Mouse (Mus musculus): Measurements from ENCODE around the gene Prr15l. TPM values are rescaled to one million over a fixed set of nuclear protein-coding genes. Genes with fewer than 3 reads are reported as not detected.

Prr15l gene
- total and polyA plus RNA-seq, 2 experiments from 2014 or later = 0.10 to 0.71 TPM

DNA sequence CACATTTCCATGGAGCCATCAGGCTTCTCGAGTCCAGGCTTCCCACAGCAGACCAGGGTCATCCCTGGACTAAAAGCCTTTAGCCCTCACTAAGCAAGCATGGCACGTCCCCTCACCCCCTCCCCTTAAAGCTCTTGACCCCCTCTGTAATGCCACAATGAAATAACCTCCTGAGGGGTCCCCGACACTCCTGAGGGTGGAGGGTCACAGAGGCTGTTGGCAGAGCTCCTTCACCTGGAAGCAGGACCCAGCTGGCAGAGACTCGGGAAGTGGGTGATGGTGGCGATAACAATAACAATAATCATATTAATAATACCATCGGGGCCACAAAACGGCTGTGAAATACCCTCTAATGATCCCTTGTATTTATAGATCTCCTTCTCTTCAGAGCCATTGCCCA is 55.0 kb downstream of the Prr15l start, which contains the start of gene Sp2:
Gene Sp2 (minus strand): TSS at position 101 of the 400 bp plus-strand sequence.
- no peak for TF ChIP-seq CTCF (IDR thresholded peaks at IDR 0.05; ENCODE audit: low read depth)
- Histone ChIP-seq H3K9me3 (ENCODE audit: low read length) (no peaks in the 10 kb centered on the region), H3K4me3 (ENCODE audit: low read length) (no peak within 1 kb of the TSS), H3K27me3 (ENCODE audit: insufficient read depth, low read length) (0 out of 2 replicates have a peak, but pooled peaks cover 5% of the 10 kb centered on the region), H3K9ac (replicated peaks; ENCODE audit: low read length) (no peak within 1 kb of the TSS), H3K4me2 (ENCODE audit: low read depth, low read length) (no peak within 1 kb of the TSS), H3K4me1 (ENCODE audit: insufficient read depth, low read length) (peaks cover 3% of the 10 kb centered on the region; the same call in 1 of the 2 replicates), H3K36me3 (ENCODE audit: insufficient read depth, low read length) (no peaks in the 10 kb centered on the region), H3K27ac (no peak within 1 kb of the TSS)
- DNase-seq (ENCODE audit: low spot score) = no peak
- no peak for ATAC-seq
- WGBS = 73% methylated on average over 7 of the region's 7 CpGs

GRCm38 (mm10) chr11:96984903-96985302 is 57.0 kb downstream of the Prr15l start:
- H3K4me1 ChIP-seq (ENCODE audit: insufficient read depth, low read length) = peaks cover 5% of the 10 kb centered on the region; the same call in 1 of the 2 replicates
- H3K36me3 ChIP-seq (ENCODE audit: insufficient read depth, low read length) = no peaks in the 10 kb centered on the region
- DNase-seq (ENCODE audit: low spot score) = no peak
- H3K27ac ChIP-seq = no peak overlapping the region
- no peaks in the 10 kb centered on the region for H3K9me3 ChIP-seq (ENCODE audit: low read length)
- WGBS = 31% methylated on average over 4 of the region's 4 CpGs
- ATAC-seq = no peak
- H3K4me3 ChIP-seq (ENCODE audit: low read length) = no peak overlapping the region
- TF ChIP-seq CTCF (IDR thresholded peaks at IDR 0.05; ENCODE audit: low read depth) = no peak
- H3K9ac ChIP-seq (replicated peaks; ENCODE audit: low read length) = no peak overlapping the region
- 0 out of 2 replicates have a peak, but pooled peaks cover 5% of the 10 kb centered on the region for H3K27me3 ChIP-seq (ENCODE audit: insufficient read depth, low read length)
- H3K4me2 ChIP-seq (ENCODE audit: low read depth, low read length) = no peak overlapping the region

DNA sequence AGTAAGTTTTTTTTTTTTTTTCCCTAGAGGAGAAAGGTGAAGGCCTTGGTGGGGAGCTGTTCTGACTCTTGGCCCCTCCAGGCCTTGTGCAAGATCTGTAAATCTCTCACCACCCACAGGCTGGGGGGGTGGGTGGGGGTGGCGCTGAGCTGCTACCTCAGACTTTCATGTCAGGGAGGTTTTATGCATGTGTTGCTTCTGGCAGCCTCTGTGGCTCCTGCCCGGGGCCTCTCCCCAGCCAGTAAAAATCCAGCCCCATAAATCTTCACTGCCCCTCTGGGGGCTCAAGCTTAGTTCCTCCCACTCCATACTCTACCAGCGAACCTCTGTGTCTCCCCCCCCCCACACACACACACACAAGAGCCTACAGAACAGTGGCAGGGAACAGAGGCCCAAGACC is 58.6 kb downstream of the Prr15l start:
- Histone ChIP-seq H3K4me1 (ENCODE audit: insufficient read depth, low read length) (peaks cover 5% of the 10 kb centered on the region; the same call in 1 of the 2 replicates), H3K9ac (replicated peaks; ENCODE audit: low read length) (no peak overlapping the region), H3K9me3 (ENCODE audit: low read length) (no peaks in the 10 kb centered on the region), H3K4me3 (ENCODE audit: low read length) (no peak overlapping the region), H3K4me2 (ENCODE audit: low read depth, low read length) (no peak overlapping the region), H3K36me3 (ENCODE audit: insufficient read depth, low read length) (no peaks in the 10 kb centered on the region), H3K27ac (no peak overlapping the region), H3K27me3 (ENCODE audit: insufficient read depth, low read length) (0 out of 2 replicates have a peak, but pooled peaks cover 5% of the 10 kb centered on the region)
- TF ChIP-seq CTCF (IDR thresholded peaks at IDR 0.05; ENCODE audit: low read depth) = no peak
- ATAC-seq (no peak), DNase-seq (ENCODE audit: low spot score) (no peak)
- WGBS = 56% methylated on average over 3 of the region's 3 CpGs

Other genes with a start within 250 kb of the Prr15l start
- 66.0 and 71.4 TPM in 2 replicates for gene Snx11, start 150.5 kb upstream of the Prr15l start, total RNA-seq (2014; rRNA removed)
- 36.5 and 40.9 TPM in 2 replicates for gene Snx11, start 150.5 kb upstream of the Prr15l start, polyA plus RNA-seq (2015; fragmentation: Nextera tagmentation; extraction: Ambion mirVana)
- 23.1 and 27.9 TPM in 2 replicates for gene Cbx1, start 139.0 kb upstream of the Prr15l start, total RNA-seq (2014; rRNA removed)
- gene Cbx1, start 139.0 kb upstream of the Prr15l start, polyA plus RNA-seq (2015; fragmentation: Nextera tagmentation; extraction: Ambion mirVana) = 57.2 and 63.0 TPM in 2 replicates
- 91.4 and 92.8 TPM in 2 replicates for gene Nfe2l1, start 98.1 kb upstream of the Prr15l start, total RNA-seq (2014; rRNA removed)
- 67.2 and 69.0 TPM in 2 replicates for gene Nfe2l1, start 98.1 kb upstream of the Prr15l start, polyA plus RNA-seq (2015; fragmentation: Nextera tagmentation; extraction: Ambion mirVana)
- 6.3 and 12.6 TPM in 2 replicates for gene Copz2, start 78.2 kb upstream of the Prr15l start, total RNA-seq (2014; rRNA removed)
- 26.4 and 28.1 TPM in 2 replicates for gene Copz2, start 78.2 kb upstream of the Prr15l start, polyA plus RNA-seq (2015; fragmentation: Nextera tagmentation; extraction: Ambion mirVana)
- 44.9 and 56.5 TPM in 2 replicates for gene Cdk5rap3, start 11.6 kb upstream of the Prr15l start, total RNA-seq (2014; rRNA removed)
- 77.1 and 87.8 TPM in 2 replicates for gene Cdk5rap3, start 11.6 kb upstream of the Prr15l start, polyA plus RNA-seq (2015; fragmentation: Nextera tagmentation; extraction: Ambion mirVana)
- gene Pnpo, start 15.9 kb downstream of the Prr15l start, total RNA-seq (2014; rRNA removed) = 31.5 and 37.2 TPM in 2 replicates
- 37.3 and 38.3 TPM in 2 replicates for gene Pnpo, start 15.9 kb downstream of the Prr15l start, polyA plus RNA-seq (2015; fragmentation: Nextera tagmentation; extraction: Ambion mirVana)
- 7.3 and 8.8 TPM in 2 replicates for gene Sp2, start 54.9 kb downstream of the Prr15l start, total RNA-seq (2014; rRNA removed)
- 11.9 and 14.4 TPM in 2 replicates for gene Sp2, start 54.9 kb downstream of the Prr15l start, polyA plus RNA-seq (2015; fragmentation: Nextera tagmentation; extraction: Ambion mirVana)
- 0.18 and 0.99 TPM in 2 replicates for gene Sp6, start 85.3 kb downstream of the Prr15l start, total RNA-seq (2014; rRNA removed)
- gene Sp6, start 85.3 kb downstream of the Prr15l start, polyA plus RNA-seq (2015; fragmentation: Nextera tagmentation; extraction: Ambion mirVana) = 0.38 and 0.54 TPM in 2 replicates
- gene Scrn2, start 101.8 kb downstream of the Prr15l start, total RNA-seq (2014; rRNA removed) = 10.5 and 24.0 TPM in 2 replicates
- 12.4 and 13.8 TPM in 2 replicates for gene Scrn2, start 101.8 kb downstream of the Prr15l start, polyA plus RNA-seq (2015; fragmentation: Nextera tagmentation; extraction: Ambion mirVana)
- gene Lrrc46, start 113.3 kb downstream of the Prr15l start, total RNA-seq (2014; rRNA removed) = 0.36 and 3.5 TPM in 2 replicates
- gene Lrrc46, start 113.3 kb downstream of the Prr15l start, polyA plus RNA-seq (2015; fragmentation: Nextera tagmentation; extraction: Ambion mirVana) = 3.5 and 4.1 TPM in 2 replicates
- 64.6 and 69.3 TPM in 2 replicates for gene Mrpl10, start 113.5 kb downstream of the Prr15l start, total RNA-seq (2014; rRNA removed)
- 64.9 and 66.6 TPM in 2 replicates for gene Mrpl10, start 113.5 kb downstream of the Prr15l start, polyA plus RNA-seq (2015; fragmentation: Nextera tagmentation; extraction: Ambion mirVana)
- gene Osbpl7, start 122.5 kb downstream of the Prr15l start, total RNA-seq (2014; rRNA removed) = 11.5 and 14.6 TPM in 2 replicates
- 12.5 and 13.2 TPM in 2 replicates for gene Osbpl7, start 122.5 kb downstream of the Prr15l start, polyA plus RNA-seq (2015; fragmentation: Nextera tagmentation; extraction: Ambion mirVana)
- gene Tbx21, start 187.2 kb downstream of the Prr15l start, total RNA-seq (2014; rRNA removed) = 0.89 TPM in 1 of 2 replicates, not detected in the other
- 0.11 and 0.16 TPM in 2 replicates for gene Tbx21, start 187.2 kb downstream of the Prr15l start, polyA plus RNA-seq (2015; fragmentation: Nextera tagmentation; extraction: Ambion mirVana)
- gene Tbkbp1, start 223.4 kb downstream of the Prr15l start, total RNA-seq (2014; rRNA removed) = 45.4 and 53.8 TPM in 2 replicates
- 9.6 and 10.1 TPM in 2 replicates for gene Tbkbp1, start 223.4 kb downstream of the Prr15l start, polyA plus RNA-seq (2015; fragmentation: Nextera tagmentation; extraction: Ambion mirVana)

All from hindbrain, postnatal 0 days (tissue).